ENCODE assay signal across 22 mouse cellular contexts in genomic region chr8:111803362-111803761, GRCm38 (mm10). TPM values are rescaled to one million over a fixed set of nuclear protein-coding genes. Genes with fewer than 3 reads are reported as not detected.
A peak's percentile ranks its signal among the peaks of the same experiment; 100 is the strongest.
DNase-seq lines count a peak whose midpoint lies in the region; ATAC-seq and TF ChIP-seq lines count a peak whose summit lies in the region.
"Had no signal": no experiment of that assay in that cellular context is flagged by ENCODE, and none has a peak within 500 bp of the region (broad histone marks: within the 10 kb centered on the region; RNA-seq: fewer than 3 reads in every experiment).

No protein-coding gene starts in this region.

- no peak for TF ChIP-seq EP300 in stomach, postnatal 0 days (optimal IDR thresholded peaks at IDR 0.05)

- 66% methylated on average over 8 of the region's 8 CpGs for WGBS in heart, embryonic 11.5 days (ENCODE audit: insufficient replicate concordance)
- WGBS in intestine, embryonic 14.5 days: 64% methylated on average over 8 of the region's 8 CpGs
- WGBS in intestine, embryonic 15.5 days: 64% methylated on average over 8 of the region's 8 CpGs
- WGBS in lung, embryonic 16.5 days: 81% methylated on average over 8 of the region's 8 CpGs
- 67% methylated on average over 8 of the region's 8 CpGs for WGBS in stomach, postnatal 0 days

- peak overlapping the region; percentile 50; the same call in 1 of the 2 replicates for H3K27ac ChIP-seq in heart, embryonic 11.5 days (ENCODE audit: low read depth, low read length)
- peak overlapping the region; percentile 19; the same call in 1 of the 2 replicates for H3K27ac ChIP-seq in intestine, embryonic 14.5 days (ENCODE audit: low read depth)
- H3K27ac ChIP-seq in intestine, embryonic 15.5 days: no peak overlapping the region
- H3K27ac ChIP-seq in lung, embryonic 16.5 days (ENCODE audit: low read length): peak overlapping the region; percentile 84
- H3K27ac ChIP-seq in stomach, postnatal 0 days (replicated peaks): peak overlapping the region; percentile 53

- peaks cover 27% of the 10 kb centered on the region for H3K4me1 ChIP-seq in heart, embryonic 11.5 days (ENCODE audit: control insufficient read depth, insufficient read depth, low read length)
- no peaks in the 10 kb centered on the region; the same call in 1 of the 2 replicates for H3K4me1 ChIP-seq in intestine, embryonic 14.5 days (replicated peaks; ENCODE audit: control insufficient read depth, insufficient read depth, low read length)
- H3K4me1 ChIP-seq in intestine, embryonic 15.5 days (replicated peaks): 0 out of 2 replicates have a peak, but pooled peaks cover 4% of the 10 kb centered on the region
- H3K4me1 ChIP-seq in lung, embryonic 16.5 days (replicated peaks; ENCODE audit: control insufficient read depth, insufficient read depth, low read length): peaks cover 19% of the 10 kb centered on the region
- H3K4me1 ChIP-seq in stomach, postnatal 0 days (replicated peaks; ENCODE audit: control insufficient read depth, insufficient read depth): no peaks in the 10 kb centered on the region
- H3K4me1 ChIP-seq: liver, embryonic 13.5 days; neural tube, embryonic 15.5 days had no signal

- DNase-seq in heart, postnatal 25 days (ENCODE audit: low spot score): no peak
- no peak for DNase-seq in intestine, embryonic 14.5 days (ENCODE audit: low spot score)
- DNase-seq in lung, postnatal 10 days: no peak
- DNase-seq in stomach, postnatal 0 days (ENCODE audit: low spot score): no peak
- DNase-seq in adrenal gland, adult 18-20 months (ENCODE audit: low spot score in 2 of 2): no peak
- DNase-seq: adrenal gland, postnatal 25 days; cerebellum, adult 18-20 months; cerebellum, postnatal 36 days; gastrocnemius, postnatal 14 days; kidney, adult 18-20 months; liver, embryonic 13.5 days; lung, postnatal 14 days; midbrain, embryonic 14.5 days; right cerebral cortex, postnatal 14 days; spleen, adult 18-20 months had no signal

- no peaks in the 10 kb centered on the region for H3K27me3 ChIP-seq in heart, embryonic 11.5 days (ENCODE audit: control insufficient read depth, insufficient read depth, low read length)
- no peaks in the 10 kb centered on the region for H3K27me3 ChIP-seq in intestine, embryonic 14.5 days (replicated peaks; ENCODE audit: control insufficient read depth, insufficient read depth, low read length)
- H3K27me3 ChIP-seq in intestine, embryonic 15.5 days (replicated peaks): no peaks in the 10 kb centered on the region
- H3K27me3 ChIP-seq in lung, embryonic 16.5 days (ENCODE audit: control insufficient read depth, insufficient read depth, low read depth, low read length): no peaks in the 10 kb centered on the region
- no peaks in the 10 kb centered on the region for H3K27me3 ChIP-seq in stomach, postnatal 0 days (ENCODE audit: control insufficient read depth, insufficient read depth, low read length)
- H3K27me3 ChIP-seq: liver, embryonic 13.5 days; neural tube, embryonic 15.5 days had no signal

- intact Hi-C loops in heart, postnatal 25 days (cut with DNase I): no loop called here

- H3K4me2 ChIP-seq in heart, embryonic 11.5 days: no peak overlapping the region
- H3K4me2 ChIP-seq in intestine, embryonic 14.5 days (ENCODE audit: low read length): no peak overlapping the region
- H3K4me2 ChIP-seq in intestine, embryonic 15.5 days (replicated peaks): no peak overlapping the region
- H3K4me2 ChIP-seq in lung, embryonic 16.5 days (ENCODE audit: low read depth, low read length): no peak overlapping the region
- H3K4me2 ChIP-seq in stomach, postnatal 0 days (replicated peaks; ENCODE audit: low read depth): no peak overlapping the region
- H3K4me2 ChIP-seq: hindbrain, embryonic 14.5 days; liver, embryonic 13.5 days; neural tube, embryonic 15.5 days had no signal

- ATAC-seq in heart, embryonic 11.5 days (replicated peaks; ENCODE audit: insufficient number of reproducible peaks, low FRiP score, low TSS enrichment): no peak
- ATAC-seq in intestine, embryonic 14.5 days (replicated peaks; ENCODE audit: low FRiP score, low TSS enrichment, low read depth): no peak
- ATAC-seq in intestine, embryonic 15.5 days: no peak
- ATAC-seq in lung, embryonic 16.5 days (ENCODE audit: low read depth): no peak
- ATAC-seq in stomach, postnatal 0 days (ENCODE audit: low FRiP score, low TSS enrichment): no peak
- ATAC-seq: forebrain, embryonic 14.5 days had no signal

- peaks cover 2% of the 10 kb centered on the region for H3K36me3 ChIP-seq in heart, embryonic 11.5 days (ENCODE audit: control insufficient read depth, insufficient read depth, low read length)
- H3K36me3 ChIP-seq in intestine, embryonic 14.5 days (ENCODE audit: control insufficient read depth, insufficient read depth, low read length): 0 out of 2 replicates have a peak, but pooled peaks cover 6% of the 10 kb centered on the region
- H3K36me3 ChIP-seq in intestine, embryonic 15.5 days: no peaks in the 10 kb centered on the region
- no peaks in the 10 kb centered on the region for H3K36me3 ChIP-seq in lung, embryonic 16.5 days (ENCODE audit: control insufficient read depth, insufficient read depth, low read length)
- peaks cover 2% of the 10 kb centered on the region; the same call in 1 of the 2 replicates for H3K36me3 ChIP-seq in stomach, postnatal 0 days (ENCODE audit: control insufficient read depth, insufficient read depth, low read length)
- H3K36me3 ChIP-seq: neural tube, embryonic 15.5 days had no signal

- H3K9ac ChIP-seq in heart, embryonic 11.5 days (ENCODE audit: low read depth, low read length): no peak overlapping the region
- no peak overlapping the region for H3K9ac ChIP-seq in intestine, embryonic 14.5 days (ENCODE audit: low read length)
- H3K9ac ChIP-seq in intestine, embryonic 15.5 days: no peak overlapping the region
- H3K9ac ChIP-seq in lung, embryonic 16.5 days (ENCODE audit: low read length): no peak overlapping the region
- no peak overlapping the region for H3K9ac ChIP-seq in stomach, postnatal 0 days (ENCODE audit: low read length)
- H3K9ac ChIP-seq: hindbrain, embryonic 14.5 days; liver, embryonic 13.5 days; neural tube, embryonic 15.5 days had no signal

- H3K9me3 ChIP-seq in heart, embryonic 11.5 days (replicated peaks; ENCODE audit: control insufficient read depth, low read length): no peaks in the 10 kb centered on the region
- H3K9me3 ChIP-seq in intestine, embryonic 14.5 days (ENCODE audit: control insufficient read depth, low read length): no peaks in the 10 kb centered on the region
- H3K9me3 ChIP-seq in intestine, embryonic 15.5 days: no peaks in the 10 kb centered on the region
- H3K9me3 ChIP-seq in lung, embryonic 16.5 days (ENCODE audit: control insufficient read depth, low read length): no peaks in the 10 kb centered on the region
- no peaks in the 10 kb centered on the region for H3K9me3 ChIP-seq in stomach, postnatal 0 days (ENCODE audit: control insufficient read depth, low read length)
- H3K9me3 ChIP-seq: liver, embryonic 13.5 days; megakaryocyte, embryonic 14.5 days; neural tube, embryonic 15.5 days had no signal

- no peak overlapping the region for H3K4me3 ChIP-seq in heart, embryonic 11.5 days (ENCODE audit: low read depth, low read length)
- no peak overlapping the region for H3K4me3 ChIP-seq in intestine, embryonic 14.5 days (ENCODE audit: low read depth, low read length)
- no peak overlapping the region for H3K4me3 ChIP-seq in intestine, embryonic 15.5 days (replicated peaks)
- H3K4me3 ChIP-seq in lung, embryonic 16.5 days (ENCODE audit: low read length): no peak overlapping the region
- H3K4me3 ChIP-seq in stomach, postnatal 0 days (ENCODE audit: low read depth, low read length): no peak overlapping the region
- H3K4me3 ChIP-seq: liver, embryonic 13.5 days; megakaryocyte, embryonic 14.5 days; neural tube, embryonic 15.5 days had no signal

- no peak for TF ChIP-seq CTCF in stomach, postnatal 0 days (IDR thresholded peaks at IDR 0.05; ENCODE audit: low read depth)

RNA-seq across cellular contexts. Expression of gene Cfdp1, which starts 50.7 kb away (rescaled TPM):
- polyA plus RNA-seq in heart, embryonic 11.5 days (2014; fragmentation: Nextera tagmentation; extraction: Ambion mirVana): 163 and 173 TPM in 2 replicates
- 10 to 100 TPM; 30.9 to 35.7 TPM for total RNA-seq in heart, postnatal 25 days (2021)
- 166 and 198 TPM in 2 replicates for polyA plus RNA-seq in intestine, embryonic 14.5 days (2014; fragmentation: Nextera tagmentation; extraction: Ambion mirVana)
- polyA plus RNA-seq in intestine, embryonic 15.5 days (2015; fragmentation: Nextera tagmentation; extraction: Ambion mirVana): 182 and 187 TPM in 2 replicates
- polyA plus RNA-seq in lung, embryonic 16.5 days (2015; fragmentation: Nextera tagmentation; extraction: Ambion mirVana): 193 and 203 TPM in 2 replicates
- polyA plus RNA-seq in stomach, postnatal 0 days (2015; fragmentation: Nextera tagmentation; extraction: Ambion mirVana): 98.6 and 101 TPM in 2 replicates
- 10 to 100 TPM; 68.2 to 77.9 TPM for total RNA-seq in adrenal gland, adult 18-20 months (2021)

RNA-seq across cellular contexts. Expression of gene Bcar1, which starts 59.8 kb away (rescaled TPM):
- polyA plus RNA-seq in heart, embryonic 11.5 days (2014; fragmentation: Nextera tagmentation; extraction: Ambion mirVana): 46.6 and 53.8 TPM in 2 replicates
- total RNA-seq in heart, postnatal 25 days (2021): 10 to 100 TPM; 18.7 to 20.7 TPM
- polyA plus RNA-seq in intestine, embryonic 14.5 days (2014; fragmentation: Nextera tagmentation; extraction: Ambion mirVana): 50.2 and 54.2 TPM in 2 replicates
- 40.8 and 44.2 TPM in 2 replicates for polyA plus RNA-seq in intestine, embryonic 15.5 days (2015; fragmentation: Nextera tagmentation; extraction: Ambion mirVana)
- 49.2 and 52.1 TPM in 2 replicates for polyA plus RNA-seq in lung, embryonic 16.5 days (2015; fragmentation: Nextera tagmentation; extraction: Ambion mirVana)
- polyA plus RNA-seq in stomach, postnatal 0 days (2015; fragmentation: Nextera tagmentation; extraction: Ambion mirVana): 22.6 and 27.4 TPM in 2 replicates
- total RNA-seq in adrenal gland, adult 18-20 months (2021): 100 to 1,000 TPM in 1 of 2 experiments, 10 to 100 TPM in 1; 83.9 to 120 TPM
